Comparison of ENCODE assay signal across 19 mouse cellular contexts in genomic region chr12:40564261-40564660, GRCm38 (mm10).
DNase-seq lines count a peak whose midpoint lies in the region; ATAC-seq and TF ChIP-seq lines count a peak whose summit lies in the region.
"Had no signal": no experiment of that assay in that cellular context is flagged by ENCODE, and none has a peak within 500 bp of the region (broad histone marks: within the 10 kb centered on the region; RNA-seq: fewer than 3 reads in every experiment).

No protein-coding gene starts in this region.

- H3K36me3 ChIP-seq in kidney, postnatal 0 days (ENCODE audit: insufficient read depth, low read length), result no peaks in the 10 kb centered on the region
- H3K36me3 ChIP-seq in lung, postnatal 0 days (ENCODE audit: insufficient read depth, low read length), result no peaks in the 10 kb centered on the region
- H3K36me3 ChIP-seq: embryonic facial prominence, embryonic 13.5 days; heart, embryonic 15.5 days; hindbrain, embryonic 12.5 days; liver, embryonic 12.5 days; midbrain, embryonic 15.5 days had no signal

- H3K9ac ChIP-seq in kidney, postnatal 0 days (ENCODE audit: low read depth, low read length), result no peak overlapping the region
- H3K9ac ChIP-seq in lung, postnatal 0 days (replicated peaks; ENCODE audit: low read depth), result no peak overlapping the region
- H3K9ac ChIP-seq: embryonic facial prominence, embryonic 13.5 days; heart, embryonic 15.5 days; hindbrain, embryonic 12.5 days; liver, embryonic 12.5 days; midbrain, embryonic 15.5 days had no signal

- H3K9me3 ChIP-seq in kidney, postnatal 0 days (replicated peaks; ENCODE audit: low read length), result no peaks in the 10 kb centered on the region
- no peaks in the 10 kb centered on the region for H3K9me3 ChIP-seq in lung, postnatal 0 days (ENCODE audit: low read length)
- H3K9me3 ChIP-seq: embryonic facial prominence, embryonic 13.5 days; heart, embryonic 15.5 days; hindbrain, embryonic 12.5 days; liver, embryonic 12.5 days; midbrain, embryonic 15.5 days had no signal

- H3K27me3 ChIP-seq in kidney, postnatal 0 days (ENCODE audit: insufficient read depth, low read length), result no peaks in the 10 kb centered on the region
- H3K27me3 ChIP-seq in lung, postnatal 0 days (replicated peaks; ENCODE audit: insufficient read depth, low read length), result no peaks in the 10 kb centered on the region
- H3K27me3 ChIP-seq: embryonic facial prominence, embryonic 13.5 days; heart, embryonic 15.5 days; hindbrain, embryonic 12.5 days; liver, embryonic 12.5 days; midbrain, embryonic 15.5 days; Patski had no signal

- H3K4me2 ChIP-seq in kidney, postnatal 0 days (ENCODE audit: low read length), result no peak overlapping the region
- no peak overlapping the region for H3K4me2 ChIP-seq in lung, postnatal 0 days (replicated peaks; ENCODE audit: low read depth, low read length)
- H3K4me2 ChIP-seq: embryonic facial prominence, embryonic 13.5 days; heart, embryonic 15.5 days; hindbrain, embryonic 12.5 days; liver, embryonic 12.5 days; midbrain, embryonic 15.5 days had no signal

- no peak for TF ChIP-seq EP300 in lung, postnatal 0 days (IDR thresholded peaks at IDR 0.05)

- ATAC-seq in kidney, postnatal 0 days (replicated peaks; ENCODE audit: low FRiP score, low read depth), result no peak
- 0 out of 2 replicates have a peak, but pooled peaks have one; percentile 20 for ATAC-seq in lung, postnatal 0 days
- ATAC-seq: activated CD4-positive, CD25-positive, alpha-beta regulatory T cell, adult 4 months; liver, embryonic 12.5 days; midbrain, embryonic 15.5 days; Patski had no signal

- H3K4me3 ChIP-seq in gastrocnemius, adult 2 months, result no peak overlapping the region
- no peak overlapping the region for H3K4me3 ChIP-seq in kidney, postnatal 0 days (replicated peaks; ENCODE audit: low read depth, low read length)
- H3K4me3 ChIP-seq in lung, postnatal 0 days (ENCODE audit: low read depth, low read length), result no peak overlapping the region
- H3K4me3 ChIP-seq: embryonic facial prominence, embryonic 13.5 days; heart, embryonic 15.5 days; hindbrain, embryonic 12.5 days; liver, embryonic 12.5 days; midbrain, embryonic 15.5 days had no signal

- peak; percentile 22 for DNase-seq in gastrocnemius, adult 2 months
- DNase-seq in gastrocnemius, postnatal 10 days, result no peak
- DNase-seq in kidney, postnatal 0 days (ENCODE audit: low spot score), result peak; percentile 69
- DNase-seq in kidney, adult 18-20 months, result no peak
- peak; percentile 30 for DNase-seq in lung, postnatal 0 days (ENCODE audit: low spot score)
- DNase-seq in lung, adult 18-20 months, result no peak
- DNase-seq in mesoderm, embryonic 11.5 days (ENCODE audit: low read depth, low spot score), result peak; percentile 23
- no peak for DNase-seq in layer of hippocampus, postnatal 14 days (ENCODE audit: low spot score in 2 of 2)
- DNase-seq: cerebellum, postnatal 14 days; gastrocnemius, postnatal 14 days; thymus, postnatal 4 days had no signal

- intact Hi-C loops in gastrocnemius, adult 2 months (cut with DNase I), result no loop called here

- peak overlapping the region; percentile 28 for H3K27ac ChIP-seq in gastrocnemius, adult 2 months
- H3K27ac ChIP-seq in kidney, postnatal 0 days, result no peak overlapping the region
- peak overlapping the region; percentile 22 for H3K27ac ChIP-seq in lung, postnatal 0 days (ENCODE audit: low read length)
- H3K27ac ChIP-seq: embryonic facial prominence, embryonic 13.5 days; heart, embryonic 15.5 days; hindbrain, embryonic 12.5 days; liver, embryonic 12.5 days; macrophage; midbrain, embryonic 15.5 days had no signal

- peaks cover 1% of the 10 kb centered on the region; the same call in 1 of the 2 replicates for H3K4me1 ChIP-seq in kidney, postnatal 0 days (replicated peaks; ENCODE audit: insufficient read depth, low read length)
- H3K4me1 ChIP-seq in lung, postnatal 0 days (ENCODE audit: insufficient read depth, low read depth, low read length), result peaks cover 5% of the 10 kb centered on the region; the same call in 1 of the 2 replicates
- H3K4me1 ChIP-seq: liver, embryonic 12.5 days had no signal

- no peak for TF ChIP-seq CTCF in gastrocnemius, adult 2 months (IDR thresholded peaks at IDR 0.05)
- no peak for TF ChIP-seq CTCF in kidney, postnatal 0 days (IDR thresholded peaks at IDR 0.05; ENCODE audit: low read depth)
- no peak for TF ChIP-seq CTCF in lung, postnatal 0 days (IDR thresholded peaks at IDR 0.05)

- 34% methylated on average over 2 of the region's 2 CpGs for WGBS in kidney, postnatal 0 days
- WGBS in lung, postnatal 0 days, result 49% methylated on average over 2 of the region's 2 CpGs

Comparison
In these comparisons a context has a peak if more than half of its experiments do, and no peak if none do; other contexts are left out.
1. DNase-seq: peak in gastrocnemius, adult 2 months (single experiment), kidney, postnatal 0 days (single experiment), lung, postnatal 0 days (single experiment) and mesoderm, embryonic 11.5 days (single experiment); none in gastrocnemius, postnatal 10 days (single experiment), kidney, adult 18-20 months (single experiment), lung, adult 18-20 months (0 of 2) and layer of hippocampus, postnatal 14 days (0 of 2).